Mouse (Mus musculus) limb, embryonic 11.5 days (tissue): ENCODE results near the gene Usp48. TPM values are rescaled to one million over a fixed set of nuclear protein-coding genes. Genes with fewer than 3 reads are reported as not detected.

ENCODE experiments used
- ATAC-seq: fragments of 200-750 bp; cut with Nextera tagmentation; 2 replicates; pipeline ENCODE4 v1.8.0; 2017; ENCODE audit warnings: low read depth; ENCODE audit not compliant: insufficient number of reproducible peaks, low FRiP score, low TSS enrichment
- DNase-seq: peaks from one replicate; pipeline ENCODE4 v3.0.0-alpha.2; 2015; ENCODE audit warnings: low spot score
- H3K27ac ChIP-seq: fragments of 300-500 bp; sonication (generic); replicated peaks from 2 replicates; pipeline ENCODE4 v1.5.1; 2014; ENCODE audit warnings: low read depth, mild to moderate bottlenecking, low read length
- H3K27me3 ChIP-seq: fragments of 300-500 bp; sonication (generic); 2 replicates; pipeline ENCODE4 v1.6.1; 2014; ENCODE audit warnings: mild to moderate bottlenecking, low read length, mixed read lengths; ENCODE audit not compliant: control insufficient read depth, insufficient read depth
- H3K36me3 ChIP-seq: fragments of 300-500 bp; sonication (generic); 2 replicates; pipeline ENCODE4 v1.6.1; 2014; ENCODE audit warnings: mild to moderate bottlenecking, low read length, moderate library complexity, mixed read lengths; ENCODE audit not compliant: control insufficient read depth, insufficient read depth
- H3K4me1 ChIP-seq: fragments of 300-500 bp; sonication (generic); 2 replicates; pipeline ENCODE4 v1.6.1; 2014; ENCODE audit warnings: low read length, mixed read lengths; ENCODE audit not compliant: control insufficient read depth, insufficient read depth
- H3K4me2 ChIP-seq: fragments of 300-500 bp; sonication (generic); 2 replicates; pipeline ENCODE4 v1.6.1; 2014; ENCODE audit warnings: low read depth, mild to moderate bottlenecking, moderate library complexity; ENCODE audit not compliant: severe bottlenecking
- H3K4me3 ChIP-seq: fragments of 300-500 bp; sonication (generic); 2 replicates; pipeline ENCODE4 v1.5.1; 2014; ENCODE audit warnings: low read depth, low read length
- H3K9ac ChIP-seq: fragments of 300-500 bp; sonication (generic); 2 replicates; pipeline ENCODE4 v1.6.1; 2014; ENCODE audit warnings: mild to moderate bottlenecking, low read length
- H3K9me3 ChIP-seq: fragments of 300-500 bp; sonication (generic); 2 replicates; pipeline ENCODE4 v1.6.1; 2016; ENCODE audit warnings: low read length; ENCODE audit not compliant: control insufficient read depth
- WGBS: fragments of 180-500 bp; shearing (Covaris S2); extraction: QIAGEN DNeasy Blood & Tissue Kit; methylation state at CpG from one replicate; pipeline ENCODE4 v1.1.7; 2014; 5-methylcytosine and 5-hydroxymethylcytosine counted together
- polyA plus RNA-seq: library from polyadenylated mRNA; unstranded; fragments of >200 nt; fragmentation: Nextera tagmentation; extraction: Ambion mirVana; gene quantifications from 2 replicates; pipeline ENCODE4 v1.2.1, GENCODE M21; 2014

Gene Usp48
- polyA plus RNA-seq, 1 experiment from 2014 or later: 93.0 TPM

GRCm38 (mm10) chr4:137597098-137597630 is 3.6 kb downstream of the Usp48 start:
- no peak for DNase-seq
- Histone ChIP-seq H3K9ac (no peak overlapping the region), H3K4me3 (no peak overlapping the region), H3K4me2 (no peak overlapping the region), H3K9me3 (no peaks in the 10 kb centered on the region), H3K36me3 (no peaks in the 10 kb centered on the region), H3K27ac (no peak overlapping the region), H3K27me3 (no peaks in the 10 kb centered on the region), H3K4me1 (peaks cover 15% of the 10 kb centered on the region)
- 92% methylated on average over 4 of the region's 4 CpGs for WGBS
- no peak for ATAC-seq

GRCm38 (mm10) chr4:137598577-137598976 is 5.0 kb downstream of the Usp48 start:
- no peak overlapping the region for H3K27ac ChIP-seq
- H3K4me3 ChIP-seq: no peak overlapping the region
- no peak for DNase-seq
- H3K9ac ChIP-seq: no peak overlapping the region
- no peak for ATAC-seq
- peaks cover 15% of the 10 kb centered on the region for H3K4me1 ChIP-seq
- 78% methylated on average over 5 of the region's 5 CpGs for whole genome bisulfite sequencing
- no peaks in the 10 kb centered on the region for H3K9me3 ChIP-seq
- H3K36me3 ChIP-seq: no peaks in the 10 kb centered on the region
- no peak overlapping the region for H3K4me2 ChIP-seq
- no peaks in the 10 kb centered on the region for H3K27me3 ChIP-seq

- DNase-seq: no peak
- no peak overlapping the region for H3K4me3 ChIP-seq
- H3K27me3 ChIP-seq: no peaks in the 10 kb centered on the region
- peaks cover 7% of the 10 kb centered on the region; the same call in 1 of the 2 replicates for H3K4me1 ChIP-seq
- H3K9me3 ChIP-seq: no peaks in the 10 kb centered on the region
- 90% methylated on average over 11 of the region's 11 CpGs for WGBS
- no peak overlapping the region for H3K9ac ChIP-seq
- peaks cover 18% of the 10 kb centered on the region for H3K36me3 ChIP-seq
- H3K4me2 ChIP-seq: no peak overlapping the region
- no peak for ATAC-seq
- H3K27ac ChIP-seq: no peak overlapping the region
These were observed 10.1 kb downstream of the Usp48 start for GRCm38 (mm10) chr4:137603449-137604171.

DNA sequence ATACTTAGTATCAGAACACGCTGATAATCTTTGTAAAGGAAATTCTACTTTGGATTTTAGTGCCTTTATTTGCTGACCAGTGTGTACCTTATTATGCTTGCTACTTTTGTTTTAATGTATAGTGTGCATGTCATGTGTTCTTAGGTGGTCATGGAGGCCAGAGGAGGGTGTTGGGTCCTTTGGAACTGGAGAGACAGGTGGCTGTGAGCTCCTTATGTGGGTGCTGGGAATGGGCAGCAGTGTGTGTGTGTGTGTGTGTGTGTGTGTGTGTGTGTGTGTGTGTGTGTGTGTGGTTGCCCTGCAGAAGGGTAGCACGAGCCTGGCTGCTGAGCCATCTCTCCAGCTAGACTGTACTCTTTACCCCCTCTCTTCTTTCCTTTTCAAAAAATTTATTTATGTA is 13.5 kb downstream of the Usp48 start:
- H3K36me3 ChIP-seq: peaks cover 36% of the 10 kb centered on the region
- 97% methylated on average over 2 of the region's 2 CpGs for WGBS
- DNase-seq: no peak

GRCm38 (mm10) chr4:137609281-137609680 is 15.7 kb downstream of the Usp48 start:
- peaks cover 45% of the 10 kb centered on the region for H3K36me3 ChIP-seq
- 84% methylated on average over 7 of the region's 7 CpGs for WGBS
- ATAC-seq: no peak

More for the DNA sequence above, 13.5 kb downstream of the Usp48 start:
- Histone ChIP-seq H3K4me1 (no peaks in the 10 kb centered on the region), H3K4me3 (no peak overlapping the region), H3K4me2 (no peak overlapping the region), H3K9ac (no peak overlapping the region), H3K27me3 (no peaks in the 10 kb centered on the region), H3K27ac (no peak overlapping the region), H3K9me3 (no peaks in the 10 kb centered on the region)
- no peak for ATAC-seq

GRCm38 (mm10) chr4:137609702-137610101 is 16.1 kb downstream of the Usp48 start:
- H3K9ac ChIP-seq: no peak overlapping the region
- 90% methylated on average over 7 of the region's 7 CpGs for WGBS
- no peaks in the 10 kb centered on the region for H3K27me3 ChIP-seq
- no peak overlapping the region for H3K27ac ChIP-seq
- no peaks in the 10 kb centered on the region for H3K9me3 ChIP-seq
- DNase-seq (no peak), ATAC-seq (no peak)
- no peak overlapping the region for H3K4me2 ChIP-seq
- H3K4me1 ChIP-seq: no peaks in the 10 kb centered on the region
- H3K36me3 ChIP-seq: peaks cover 43% of the 10 kb centered on the region
- no peak overlapping the region for H3K4me3 ChIP-seq

More at GRCm38 (mm10) chr4:137609281-137609680, 15.7 kb downstream of the Usp48 start:
- Histone ChIP-seq H3K4me1 (no peaks in the 10 kb centered on the region), H3K4me2 (no peak overlapping the region), H3K4me3 (no peak overlapping the region), H3K27ac (no peak overlapping the region), H3K9ac (no peak overlapping the region), H3K9me3 (no peaks in the 10 kb centered on the region), H3K27me3 (no peaks in the 10 kb centered on the region)
- no peak for DNase-seq

- no peak overlapping the region for H3K4me3 ChIP-seq
- no peaks in the 10 kb centered on the region for H3K27me3 ChIP-seq
- H3K9me3 ChIP-seq: no peaks in the 10 kb centered on the region
- H3K27ac ChIP-seq: no peak overlapping the region
- 79% methylated on average over 15 of the region's 15 CpGs for WGBS
- H3K9ac ChIP-seq: no peak overlapping the region
- ATAC-seq (no peak), DNase-seq (no peak)
- H3K36me3 ChIP-seq: peaks cover 44% of the 10 kb centered on the region
- H3K4me2 ChIP-seq: no peak overlapping the region
- no peaks in the 10 kb centered on the region for H3K4me1 ChIP-seq
These were observed 16.7 kb downstream of the Usp48 start for GRCm38 (mm10) chr4:137610256-137610655.

GRCm38 (mm10) chr4:137622847-137623246 is 29.3 kb downstream of the Usp48 start:
- DNase-seq (no peak), ATAC-seq (no peak)
- Histone ChIP-seq H3K4me3 (no peak overlapping the region), H3K9me3 (no peaks in the 10 kb centered on the region), H3K4me1 (no peaks in the 10 kb centered on the region), H3K36me3 (peaks cover 13% of the 10 kb centered on the region), H3K4me2 (no peak overlapping the region), H3K27me3 (no peaks in the 10 kb centered on the region), H3K9ac (no peak overlapping the region), H3K27ac (no peak overlapping the region)
- WGBS: 94% methylated on average over 8 of the region's 8 CpGs
